ENCODE assay signal across 8 mouse cellular contexts in the genomic region with DNA sequence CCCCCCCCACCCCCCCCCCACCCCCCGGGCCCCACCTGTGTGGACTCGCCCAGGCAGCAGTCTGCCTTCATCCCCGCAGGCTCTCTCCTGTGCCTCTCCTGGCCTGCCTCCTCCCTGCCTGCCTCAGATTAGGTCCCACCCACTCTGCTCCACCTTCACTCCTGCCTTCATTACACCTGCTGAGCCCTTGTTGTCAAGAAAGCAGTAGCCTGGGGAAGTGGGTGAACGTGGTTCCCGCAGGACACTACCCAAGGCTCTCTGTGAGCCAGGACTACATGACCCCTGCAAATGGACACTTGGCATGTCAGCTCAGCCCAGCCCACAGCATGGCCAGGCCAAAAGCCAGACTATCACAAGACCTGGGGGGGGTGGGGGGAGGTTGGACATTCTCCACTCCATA. TPM values are rescaled to one million over a fixed set of nuclear protein-coding genes. Genes with fewer than 3 reads are reported as not detected.
DNase-seq lines count a peak whose midpoint lies in the region; ATAC-seq and TF ChIP-seq lines count a peak whose summit lies in the region.

No protein-coding gene starts in this region.

- no peak overlapping the region for H3K27ac ChIP-seq in heart, embryonic 13.5 days (replicated peaks)
- no peak overlapping the region for H3K27ac ChIP-seq in limb, embryonic 14.5 days (replicated peaks; ENCODE audit: low read depth, low read length)

- H3K9me3 ChIP-seq in heart, embryonic 13.5 days, result no peaks in the 10 kb centered on the region
- H3K9me3 ChIP-seq in limb, embryonic 14.5 days (ENCODE audit: control insufficient read depth, low read length), result no peaks in the 10 kb centered on the region

- no peak overlapping the region for H3K4me3 ChIP-seq in heart, embryonic 13.5 days
- H3K4me3 ChIP-seq in C2C12 (ENCODE audit: insufficient read depth, poor library complexity, severe bottlenecking), result no peak overlapping the region
- no peak overlapping the region for H3K4me3 ChIP-seq in limb, embryonic 14.5 days (replicated peaks; ENCODE audit: low read length)

- peaks cover 15% of the 10 kb centered on the region for H3K36me3 ChIP-seq in heart, embryonic 13.5 days
- no peaks in the 10 kb centered on the region for H3K36me3 ChIP-seq in C2C12 (ENCODE audit: control insufficient read depth, insufficient read depth)
- H3K36me3 ChIP-seq in limb, embryonic 14.5 days (ENCODE audit: control insufficient read depth, insufficient read depth, low read length), result no peaks in the 10 kb centered on the region

- peaks cover 65% of the 10 kb centered on the region for H3K4me1 ChIP-seq in heart, embryonic 13.5 days
- H3K4me1 ChIP-seq in limb, embryonic 14.5 days (ENCODE audit: control insufficient read depth, insufficient read depth, low read length), result peaks cover 23% of the 10 kb centered on the region

- peak overlapping the region; percentile 76 for H3K9ac ChIP-seq in heart, embryonic 13.5 days
- no peak overlapping the region for H3K9ac ChIP-seq in limb, embryonic 14.5 days (ENCODE audit: low read depth, low read length, severe bottlenecking)

- H3K79me2 ChIP-seq in C2C12 (ENCODE audit: control insufficient read depth, insufficient read depth), result no peaks in the 10 kb centered on the region

- intact Hi-C loops in heart, postnatal 14 days (cut with DNase I), result no loop called here
- intact Hi-C loops in gastrocnemius, postnatal 36 days (cut with DNase I), result no loop called here

- 0 out of 2 replicates have a peak, but pooled peaks have one; percentile 9 for ATAC-seq in heart, embryonic 13.5 days (ENCODE audit: extremely low read depth, insufficient number of reproducible peaks, low FRiP score, low TSS enrichment)
- ATAC-seq in limb, embryonic 14.5 days (ENCODE audit: low FRiP score, low read depth), result peak; percentile 31; the same call in 1 of the 2 replicates

- no peak for DNase-seq in heart, postnatal 14 days
- DNase-seq in cerebellum, postnatal 25 days, result peak; percentile 41 to 54
- DNase-seq in limb, embryonic 14.5 days (ENCODE audit: low spot score), result no peak
- no peak for DNase-seq in gastrocnemius, postnatal 36 days
- no peak for DNase-seq in urinary bladder, postnatal 4 days (ENCODE audit: low spot score in 2 of 2)
- DNase-seq in embryo, embryonic 9.5 days (ENCODE audit: extremely low spot score), result no peak

- 0% methylated on average over 2 of the region's 5 CpGs for WGBS in heart, embryonic 13.5 days
- 9% methylated on average over 3 of the region's 5 CpGs for WGBS in limb, embryonic 14.5 days

- peak overlapping the region; percentile 76 for H3K4me2 ChIP-seq in heart, embryonic 13.5 days
- H3K4me2 ChIP-seq in limb, embryonic 14.5 days (replicated peaks; ENCODE audit: low read depth, low read length, severe bottlenecking), result peak overlapping the region; percentile 53

- no peak for TF ChIP-seq POLR2A in limb, embryonic 14.5 days (IDR thresholded peaks at IDR 0.05; ENCODE audit: borderline replicate concordance, extremely low read depth, insufficient read depth, insufficient read length)

- H3ac ChIP-seq in C2C12 (ENCODE audit: control insufficient read depth, insufficient read length, low read depth), result peak overlapping the region; percentile 37

- no peaks in the 10 kb centered on the region for H3K79me3 ChIP-seq in C2C12 (ENCODE audit: low read depth)

- TF ChIP-seq CTCF in C2C12 (IDR thresholded peaks at IDR 0.05; ENCODE audit: control insufficient read depth, insufficient read depth, insufficient read length), result no peak

- no peaks in the 10 kb centered on the region for H3K27me3 ChIP-seq in heart, embryonic 13.5 days (replicated peaks)
- H3K27me3 ChIP-seq in C2C12 (ENCODE audit: control insufficient read depth, insufficient read depth, insufficient read length), result no peaks in the 10 kb centered on the region
- peaks cover 3% of the 10 kb centered on the region; the same call in 1 of the 2 replicates for H3K27me3 ChIP-seq in limb, embryonic 14.5 days (ENCODE audit: control insufficient read depth, insufficient read depth, low read length)

TF ChIP-seq in C2C12, 6 proteins besides CTCF, POLR2A, EP300 and RAD21:
- TF ChIP-seq MAX (IDR thresholded peaks at IDR 0.05) (no peak), USF1 (IDR thresholded peaks at IDR 0.05; ENCODE audit: low read depth) (no peak), CEBPB (IDR thresholded peaks at IDR 0.05; ENCODE audit: low read depth) (no peak), MYOG (IDR thresholded peaks at IDR 0.05; ENCODE audit: control insufficient read depth, extremely low read depth, insufficient read length) (no peak), FOSL1 (IDR thresholded peaks at IDR 0.05; ENCODE audit: insufficient read depth, low read length, poor library complexity, severe bottlenecking) (no peak), MYOD1 (IDR thresholded peaks at IDR 0.05; ENCODE audit: control insufficient read depth, insufficient read length, low read depth) (no peak)

RNA-seq across cellular contexts. Expression of gene Trhr2, which starts 16.3 kb away (rescaled TPM):
- polyA plus RNA-seq in heart, embryonic 13.5 days (2015; fragmentation: Nextera tagmentation; extraction: Ambion mirVana), result not detected in 2 replicates
- total RNA-seq in heart, postnatal 14 days (2021), result not detected
- polyA plus RNA-seq in C2C12 (2012; fragmentation: generic; extraction: Trizol), result 0.07 TPM
- polyA plus RNA-seq in limb, embryonic 14.5 days (2012; rRNA removed), result 1.7 and 3.2 TPM in 2 replicates
- polyA plus RNA-seq in limb, embryonic 14.5 days (2014; fragmentation: Nextera tagmentation; extraction: Ambion mirVana), result 0.25 TPM in 1 of 2 replicates, not detected in the other
- not detected for total RNA-seq in gastrocnemius, postnatal 36 days (2021)

RNA-seq across cellular contexts. Expression of gene Zc3h18, which starts 32.2 kb away (rescaled TPM):
- 30.4 and 31.1 TPM in 2 replicates for polyA plus RNA-seq in heart, embryonic 13.5 days (2015; fragmentation: Nextera tagmentation; extraction: Ambion mirVana)
- total RNA-seq in heart, postnatal 14 days (2021), result 10 to 100 TPM; 22.4 to 22.8 TPM
- polyA plus RNA-seq in C2C12 (2012; fragmentation: generic; extraction: Trizol), result 43.5 TPM
- polyA plus RNA-seq in limb, embryonic 14.5 days (2012; rRNA removed), result 50.9 and 58.1 TPM in 2 replicates
- polyA plus RNA-seq in limb, embryonic 14.5 days (2014; fragmentation: Nextera tagmentation; extraction: Ambion mirVana), result 31.3 and 38.5 TPM in 2 replicates
- total RNA-seq in gastrocnemius, postnatal 36 days (2021), result 10 to 100 TPM; 21.1 to 24.2 TPM

Comparison
In these comparisons a context has a peak if more than half of its experiments do, and no peak if none do; other contexts are left out.
1. DNase-seq: peak in cerebellum, postnatal 25 days (2 of 2); none in heart, postnatal 14 days (0 of 2), limb, embryonic 14.5 days (single experiment), gastrocnemius, postnatal 36 days (0 of 2), urinary bladder, postnatal 4 days (0 of 2) and embryo, embryonic 9.5 days (single experiment).